Mouse (Mus musculus): Measurements from ENCODE around the gene Ranbp17. TPM values are rescaled to one million over a fixed set of nuclear protein-coding genes. Genes with fewer than 3 reads are reported as not detected.

Ranbp17 gene
- polyA plus RNA-seq, 1 experiment from 2014 or later, result 8.6 TPM

- no peak overlapping the region for H3K27ac ChIP-seq
- no peak overlapping the region for H3K4me3 ChIP-seq
- WGBS, result 67% methylated on average over 6 of the region's 6 CpGs
- H3K27me3 ChIP-seq (ENCODE audit: low read depth, poor library complexity, severe bottlenecking), result no peaks in the 10 kb centered on the region
- no peak for DNase-seq (ENCODE audit: low spot score)
- no peaks in the 10 kb centered on the region for H3K36me3 ChIP-seq
- H3K4me1 ChIP-seq, result peaks cover 21% of the 10 kb centered on the region
- H3K9me3 ChIP-seq (replicated peaks), result no peaks in the 10 kb centered on the region
These were observed 219.5 kb downstream of the Ranbp17 start for GRCm38 (mm10) chr11:33294063-33294462.

- 91% methylated on average over 2 of the region's 2 CpGs for WGBS
These were observed 235.0 kb downstream of the Ranbp17 start for GRCm38 (mm10) chr11:33278571-33278970.

GRCm38 (mm10) chr11:33276637-33277036 is 236.9 kb downstream of the Ranbp17 start, which contains the start of gene Gm12117:
Gm12117 (minus strand) TSS chr11:33276737.
- Histone ChIP-seq H3K4me1 (peaks cover 9% of the 10 kb centered on the region), H3K9me3 (replicated peaks) (no peaks in the 10 kb centered on the region), H3K27me3 (ENCODE audit: low read depth, poor library complexity, severe bottlenecking) (no peaks in the 10 kb centered on the region), H3K36me3 (peaks cover 5% of the 10 kb centered on the region), H3K4me3 (no peak within 1 kb of the TSS), H3K27ac (no peak within 1 kb of the TSS)
- WGBS, result 97% methylated on average over 3 of the region's 3 CpGs
- DNase-seq (ENCODE audit: low spot score), result no peak

More at GRCm38 (mm10) chr11:33278571-33278970, 235.0 kb downstream of the Ranbp17 start:
- peaks cover 5% of the 10 kb centered on the region for H3K36me3 ChIP-seq
- no peaks in the 10 kb centered on the region for H3K27me3 ChIP-seq (ENCODE audit: low read depth, poor library complexity, severe bottlenecking)
- no peak overlapping the region for H3K4me3 ChIP-seq
- H3K27ac ChIP-seq, result no peak overlapping the region
- no peaks in the 10 kb centered on the region for H3K9me3 ChIP-seq (replicated peaks)
- peaks cover 9% of the 10 kb centered on the region for H3K4me1 ChIP-seq
- no peak for DNase-seq (ENCODE audit: low spot score)

DNA sequence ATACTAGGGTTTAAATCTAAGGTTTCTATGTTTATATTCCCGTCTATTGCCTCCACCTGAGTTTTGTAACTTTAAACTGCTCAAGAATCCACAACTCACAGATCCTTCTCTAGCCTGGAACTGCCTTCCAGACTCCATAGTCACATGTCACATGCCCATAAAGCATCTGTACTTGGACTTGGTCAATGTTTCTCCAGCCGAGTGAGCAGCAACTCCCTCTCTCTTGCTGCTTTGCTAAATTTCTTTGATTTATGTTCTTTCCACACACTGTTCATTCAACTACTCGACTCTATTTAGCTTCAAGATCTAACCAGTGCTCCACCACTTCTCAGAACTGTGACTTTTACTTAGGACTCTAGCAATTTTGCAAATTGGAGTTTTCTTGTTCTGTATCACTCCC is 238.7 kb downstream of the Ranbp17 start:
- no peak for DNase-seq (ENCODE audit: low spot score)
- Histone ChIP-seq H3K4me1 (0 out of 2 replicates have a peak, but pooled peaks cover under 1% of the 10 kb centered on the region), H3K27me3 (ENCODE audit: low read depth, poor library complexity, severe bottlenecking) (no peaks in the 10 kb centered on the region), H3K27ac (no peak overlapping the region), H3K36me3 (peaks cover 5% of the 10 kb centered on the region), H3K4me3 (no peak overlapping the region), H3K9me3 (replicated peaks) (no peaks in the 10 kb centered on the region)
- 72% methylated on average over 3 of the region's 3 CpGs for WGBS

DNA sequence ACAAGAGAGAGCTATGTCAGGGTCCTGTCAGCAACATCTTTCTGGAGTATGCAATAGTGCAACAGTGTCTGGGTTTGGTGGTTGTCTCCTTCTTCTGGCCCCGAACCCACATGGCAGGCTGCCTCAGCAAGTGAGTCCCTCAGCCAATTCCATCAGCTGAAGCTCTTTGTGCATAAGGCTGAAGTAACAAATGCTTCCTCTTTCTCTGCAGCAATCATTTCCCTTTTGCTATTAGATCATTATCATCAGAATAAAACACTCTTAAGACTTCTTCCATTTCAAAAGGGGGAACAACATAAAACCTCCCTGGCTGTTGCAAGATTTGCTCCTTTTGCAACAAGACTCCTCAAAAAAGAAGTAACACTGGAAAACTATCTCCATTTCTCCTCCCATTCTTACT is 239.3 kb downstream of the Ranbp17 start:
- DNase-seq (ENCODE audit: low spot score), result no peak
- Histone ChIP-seq H3K27ac (no peak overlapping the region), H3K4me1 (no peaks in the 10 kb centered on the region), H3K27me3 (ENCODE audit: low read depth, poor library complexity, severe bottlenecking) (no peaks in the 10 kb centered on the region), H3K36me3 (peaks cover 5% of the 10 kb centered on the region), H3K9me3 (replicated peaks) (no peaks in the 10 kb centered on the region), H3K4me3 (no peak overlapping the region)
- 96% methylated on average over 1 of the region's 1 CpGs for WGBS

GRCm38 (mm10) chr11:33240295-33240694 is 273.3 kb downstream of the Ranbp17 start:
- Histone ChIP-seq H3K27me3 (ENCODE audit: low read depth, poor library complexity, severe bottlenecking) (no peaks in the 10 kb centered on the region), H3K27ac (no peak overlapping the region), H3K4me1 (0 out of 2 replicates have a peak, but pooled peaks cover 3% of the 10 kb centered on the region), H3K4me3 (no peak overlapping the region), H3K9me3 (replicated peaks) (no peaks in the 10 kb centered on the region), H3K36me3 (no peaks in the 10 kb centered on the region)
- DNase-seq (ENCODE audit: low spot score), result no peak
- WGBS, result 79% methylated on average over 3 of the region's 3 CpGs

- Histone ChIP-seq H3K4me3 (no peak overlapping the region), H3K27me3 (ENCODE audit: low read depth, poor library complexity, severe bottlenecking) (no peaks in the 10 kb centered on the region), H3K4me1 (no peaks in the 10 kb centered on the region), H3K9me3 (replicated peaks) (no peaks in the 10 kb centered on the region), H3K36me3 (no peaks in the 10 kb centered on the region), H3K27ac (no peak overlapping the region)
- DNase-seq (ENCODE audit: low spot score), result no peak
- WGBS, result 73% methylated on average over 3 of the region's 3 CpGs
These were observed 279.4 kb downstream of the Ranbp17 start for GRCm38 (mm10) chr11:33234134-33234533.

DNA sequence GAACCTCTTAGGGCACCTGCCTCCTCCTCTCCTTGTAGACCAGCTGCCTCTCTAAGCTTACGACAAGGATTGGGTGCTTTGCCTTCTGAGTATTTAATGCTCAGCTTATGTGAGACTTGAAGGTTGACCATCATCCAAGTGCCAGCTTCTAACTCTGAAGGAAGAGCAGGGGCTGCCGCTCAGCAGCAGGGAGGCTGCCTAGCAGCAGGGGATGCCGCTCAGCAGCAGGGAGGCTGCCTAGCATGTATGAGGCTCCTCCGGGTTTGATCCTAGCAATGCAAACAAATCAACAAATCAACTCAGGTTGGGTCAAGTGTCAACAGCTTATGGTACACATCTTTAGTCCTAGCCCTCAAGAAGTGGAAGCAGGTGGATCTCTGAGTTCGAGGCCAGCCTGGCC is 281.5 kb downstream of the Ranbp17 start:
- WGBS, result 82% methylated on average over 5 of the region's 5 CpGs
- H3K9me3 ChIP-seq (replicated peaks), result no peaks in the 10 kb centered on the region
- no peaks in the 10 kb centered on the region for H3K27me3 ChIP-seq (ENCODE audit: low read depth, poor library complexity, severe bottlenecking)

DNA sequence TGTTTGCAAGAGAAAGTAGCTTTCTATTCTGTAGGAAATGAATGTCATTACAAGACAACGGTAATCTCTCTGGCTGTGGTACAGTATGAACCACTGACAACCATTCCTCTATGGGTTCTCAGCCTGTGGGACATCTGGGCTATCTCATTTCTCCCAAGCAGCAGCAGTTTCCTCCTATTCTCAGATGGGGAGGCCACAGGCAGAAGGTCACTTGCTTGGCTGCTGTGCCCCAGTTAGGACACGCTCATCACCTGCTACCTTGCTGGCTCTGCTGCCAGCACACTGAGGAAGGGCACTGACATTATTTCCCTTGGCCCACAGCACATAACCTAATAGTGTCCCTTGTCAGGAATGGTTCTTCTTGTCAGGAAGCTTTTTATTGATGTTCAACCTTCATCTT is 285.4 kb downstream of the Ranbp17 start:
- Histone ChIP-seq H3K27ac (no peak overlapping the region), H3K36me3 (no peaks in the 10 kb centered on the region), H3K9me3 (replicated peaks) (no peaks in the 10 kb centered on the region), H3K4me1 (no peaks in the 10 kb centered on the region; the same call in 1 of the 2 replicates), H3K27me3 (ENCODE audit: low read depth, poor library complexity, severe bottlenecking) (no peaks in the 10 kb centered on the region), H3K4me3 (no peak overlapping the region)
- 94% methylated on average over 2 of the region's 2 CpGs for WGBS
- no peak for DNase-seq (ENCODE audit: low spot score)

More for the DNA sequence above, 281.5 kb downstream of the Ranbp17 start:
- Histone ChIP-seq H3K4me1 (no peaks in the 10 kb centered on the region), H3K27ac (no peak overlapping the region), H3K36me3 (no peaks in the 10 kb centered on the region), H3K4me3 (no peak overlapping the region)
- DNase-seq (ENCODE audit: low spot score), result no peak

DNA sequence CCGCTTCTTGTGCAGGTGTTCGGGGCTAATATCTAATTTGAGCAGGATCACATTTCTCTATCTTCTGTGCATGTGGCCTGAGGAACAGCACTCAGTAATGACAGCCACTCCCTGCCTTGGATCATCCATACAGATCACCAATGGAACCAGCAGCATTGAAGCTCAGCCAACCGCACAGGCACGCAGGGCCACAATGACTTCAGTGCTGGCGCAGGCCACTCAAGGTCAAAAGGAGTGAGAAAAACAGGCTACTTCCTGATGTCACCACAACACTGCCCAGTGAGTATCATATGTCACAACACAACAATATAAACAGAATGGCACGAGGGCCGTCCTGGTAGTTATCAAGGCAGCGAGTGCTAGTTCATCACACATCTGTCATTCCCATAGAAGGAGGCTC is 287.0 kb downstream of the Ranbp17 start:
- no peak overlapping the region for H3K27ac ChIP-seq
- H3K4me3 ChIP-seq, result no peak overlapping the region
- H3K36me3 ChIP-seq, result no peaks in the 10 kb centered on the region
- DNase-seq (ENCODE audit: low spot score), result no peak
- no peaks in the 10 kb centered on the region; the same call in 1 of the 2 replicates for H3K4me1 ChIP-seq
- WGBS, result 83% methylated on average over 8 of the region's 8 CpGs
- H3K27me3 ChIP-seq (ENCODE audit: low read depth, poor library complexity, severe bottlenecking), result no peaks in the 10 kb centered on the region
- no peaks in the 10 kb centered on the region for H3K9me3 ChIP-seq (replicated peaks)

- Histone ChIP-seq H3K27me3 (ENCODE audit: low read depth, poor library complexity, severe bottlenecking) (no peaks in the 10 kb centered on the region), H3K9me3 (replicated peaks) (no peaks in the 10 kb centered on the region), H3K27ac (no peak overlapping the region), H3K36me3 (no peaks in the 10 kb centered on the region), H3K4me1 (no peaks in the 10 kb centered on the region; the same call in 1 of the 2 replicates), H3K4me3 (no peak overlapping the region)
- DNase-seq (ENCODE audit: low spot score), result no peak
- 79% methylated on average over 11 of the region's 11 CpGs for WGBS
These were observed 291.8 kb downstream of the Ranbp17 start for GRCm38 (mm10) chr11:33221566-33222365.

- DNase-seq (ENCODE audit: low spot score), result no peak
- 93% methylated on average over 7 of the region's 7 CpGs for WGBS
- Histone ChIP-seq H3K9me3 (replicated peaks) (no peaks in the 10 kb centered on the region), H3K4me1 (no peaks in the 10 kb centered on the region; the same call in 1 of the 2 replicates), H3K27ac (no peak overlapping the region), H3K4me3 (no peak overlapping the region), H3K36me3 (no peaks in the 10 kb centered on the region), H3K27me3 (ENCODE audit: low read depth, poor library complexity, severe bottlenecking) (no peaks in the 10 kb centered on the region)
These were observed 292.8 kb downstream of the Ranbp17 start for GRCm38 (mm10) chr11:33220763-33221162.

DNA sequence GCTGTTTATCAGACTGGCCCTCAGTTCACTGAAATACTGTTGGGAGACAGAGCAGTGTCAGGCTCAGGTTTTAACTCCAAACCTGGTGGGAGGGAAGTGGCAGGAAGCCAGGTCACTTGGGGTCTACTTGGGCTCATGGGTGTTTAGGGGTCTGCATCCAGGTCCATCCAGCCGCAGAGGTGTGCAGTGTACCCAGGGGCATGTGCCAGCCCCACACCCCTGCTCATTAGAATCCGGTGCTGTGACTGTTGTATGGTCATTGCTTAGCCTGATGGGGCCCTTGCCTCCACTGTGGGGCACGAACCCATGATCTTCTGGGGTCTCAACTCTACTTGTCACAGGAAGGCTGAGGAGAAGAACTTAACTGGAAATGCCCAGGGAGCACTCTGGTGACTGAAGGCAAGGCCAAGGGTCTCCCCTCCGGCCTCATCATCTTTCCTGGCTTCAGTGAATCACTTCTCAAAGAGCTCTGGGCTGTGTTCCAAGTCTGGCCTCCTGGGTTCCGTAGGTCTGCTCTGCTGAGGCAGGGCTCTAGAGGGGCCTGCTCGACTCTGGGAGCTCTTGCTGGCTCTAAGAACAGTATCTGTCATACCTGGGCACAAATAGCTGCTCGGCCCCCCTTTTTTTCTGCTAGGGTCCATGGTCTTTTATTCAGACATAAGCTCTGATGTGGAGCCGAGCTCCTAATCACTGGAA is 296.0 kb downstream of the Ranbp17 start:
- no peaks in the 10 kb centered on the region for H3K27me3 ChIP-seq (ENCODE audit: low read depth, poor library complexity, severe bottlenecking)
- H3K4me3 ChIP-seq, result no peak overlapping the region
- no peaks in the 10 kb centered on the region for H3K36me3 ChIP-seq
- 89% methylated on average over 8 of the region's 8 CpGs for WGBS
- no peak overlapping the region for H3K27ac ChIP-seq
- no peaks in the 10 kb centered on the region for H3K4me1 ChIP-seq
- no peaks in the 10 kb centered on the region for H3K9me3 ChIP-seq (replicated peaks)
- no peak for DNase-seq (ENCODE audit: low spot score)

Data from limb, embryonic 10.5 days (tissue).